Mouse (Mus musculus) CH12.LX (cell line): ENCODE results near the gene Slc13a2. TPM values are rescaled to one million over a fixed set of nuclear protein-coding genes. Genes with fewer than 3 reads are reported as not detected.

Experiments used
- DNase-seq: peaks from one replicate; pipeline ENCODE4 v3.0.0-alpha.2; 2013; ENCODE audit errors: extremely low read depth
- H3K27ac ChIP-seq: 2 replicates; pipeline ENCODE4 v1.5.1; 2012; ENCODE audit warnings: low read depth, mild to moderate bottlenecking, control low read depth, moderate library complexity; ENCODE audit not compliant: insufficient read depth
- H3K27me3 ChIP-seq: replicated peaks from 2 replicates; pipeline ENCODE3; 2012; ENCODE audit warnings: inconsistent platforms
- H3K36me3 ChIP-seq, 2 experiments: replicated peaks in 1 of 2; 2 replicates each; pipeline versions ENCODE3 to v1.6.1; 2012; ENCODE audit warnings: inconsistent platforms in 1 of 2, low read length in 1 of 2, mild to moderate bottlenecking in 1 of 2, mixed read lengths in 1 of 2, moderate library complexity in 1 of 2; ENCODE audit not compliant: control insufficient read depth in 1 of 2, insufficient read depth in 1 of 2
- H3K4me1 ChIP-seq, 2 experiments: 2 replicates each; pipeline ENCODE4 v1.6.1; 2012; ENCODE audit warnings: inconsistent platforms in 1 of 2, moderate library complexity in 1 of 2; ENCODE audit not compliant: insufficient read depth in 2 of 2, control insufficient read depth in 1 of 2
- H3K4me2 ChIP-seq: 2 replicates; pipeline ENCODE4 v1.6.1; 2012; ENCODE audit warnings: low read depth, mild to moderate bottlenecking, control low read depth; ENCODE audit not compliant: poor library complexity, insufficient read depth, severe bottlenecking
- H3K4me3 ChIP-seq, 3 experiments: fragments of 150-350 bp in 1 of 3; sonication (generic) in 1 of 3; replicated peaks in 1 of 3; 2 replicates each; pipeline versions ENCODE3 to v1.5.1; 2011 to 2012; ENCODE audit warnings: low read depth in 2 of 3, low read length in 2 of 3, mild to moderate bottlenecking in 2 of 3, moderate library complexity in 2 of 3, control low read depth in 1 of 3, improper control_type of control experiment in 1 of 3, inconsistent platforms in 1 of 3, mixed read lengths in 1 of 3; ENCODE audit not compliant: poor library complexity in 1 of 3
- H3K79me2 ChIP-seq: replicated peaks from 2 replicates; pipeline ENCODE4 v1.6.1; 2012; ENCODE audit warnings: mild to moderate bottlenecking, moderate library complexity; ENCODE audit not compliant: control insufficient read depth, poor library complexity, insufficient read depth, severe bottlenecking; ENCODE audit errors: extremely low read depth
- H3K9ac ChIP-seq: 2 replicates; pipeline ENCODE4 v1.6.1; 2012; ENCODE audit warnings: low read depth, mild to moderate bottlenecking, control low read depth, moderate library complexity; ENCODE audit not compliant: insufficient read depth
- H3K9me3 ChIP-seq: replicated peaks from 2 replicates; pipeline ENCODE3; 2012; ENCODE audit warnings: low read length, inconsistent platforms, mixed read lengths
- BHLHE40 ChIP-seq: IDR thresholded peaks from 2 replicates; pipeline ENCODE4 v1.6.1; 2011; ENCODE audit warnings: mild to moderate bottlenecking, low read depth, low read length, improper control_type of control experiment
- CHD1 ChIP-seq: IDR thresholded peaks from 2 replicates; pipeline ENCODE4 v1.6.1; 2012; ENCODE audit warnings: low read depth, low read length, improper control_type of control experiment, inconsistent platforms
- CHD2 ChIP-seq: IDR thresholded peaks from 2 replicates; pipeline ENCODE4 v1.6.1; 2011; ENCODE audit warnings: low read length, improper control_type of control experiment
- CTCF ChIP-seq, 2 experiments: IDR thresholded peaks in 1 of 2; conservative IDR thresholded peaks in 1 of 2; 2 replicates each; pipeline ENCODE4 v1.5.1; 2011 to 2012; ENCODE audit warnings: low read depth in 2 of 2, low read length in 2 of 2, improper control_type of control experiment in 1 of 2, inconsistent platforms in 1 of 2, mild to moderate bottlenecking in 1 of 2, moderate library complexity in 1 of 2
- E2F4 ChIP-seq: IDR thresholded peaks from 2 replicates; pipeline ENCODE4 v1.6.1; 2011; ENCODE audit warnings: low read depth, low read length, improper control_type of control experiment; ENCODE audit not compliant: insufficient replicate concordance
- ELF1 ChIP-seq: IDR thresholded peaks from 2 replicates; pipeline ENCODE4 v1.6.1; 2014; ENCODE audit warnings: low read depth, mild to moderate bottlenecking, inconsistent platforms, low read length, improper control_type of control experiment
- EP300 ChIP-seq: IDR thresholded peaks from 2 replicates; pipeline ENCODE4 v1.6.1; 2011; ENCODE audit warnings: low read length, improper control_type of control experiment
- ETS1 ChIP-seq: conservative IDR thresholded peaks from 2 replicates; pipeline ENCODE4 v1.6.1; 2012; ENCODE audit warnings: low read depth, mild to moderate bottlenecking, inconsistent platforms, low read length, improper control_type of control experiment, moderate library complexity
- GABPA ChIP-seq: IDR thresholded peaks from 2 replicates; pipeline ENCODE4 v1.6.1; 2012; ENCODE audit warnings: low read depth, low read length, improper control_type of control experiment, inconsistent platforms; ENCODE audit not compliant: insufficient replicate concordance
- HCFC1 ChIP-seq: IDR thresholded peaks from 2 replicates; pipeline ENCODE4 v1.6.1; 2012; ENCODE audit warnings: low read depth, mild to moderate bottlenecking, inconsistent platforms, low read length, improper control_type of control experiment
- IRF4 ChIP-seq: IDR thresholded peaks from 2 replicates; pipeline ENCODE4 v1.6.1; 2014; ENCODE audit warnings: low read depth, mild to moderate bottlenecking, inconsistent platforms, low read length, improper control_type of control experiment
- JUN ChIP-seq: IDR thresholded peaks from 2 replicates; pipeline ENCODE4 v1.6.1; 2011; ENCODE audit warnings: low read depth, mild to moderate bottlenecking, low read length, improper control_type of control experiment, moderate library complexity; ENCODE audit not compliant: insufficient read depth
- JUND ChIP-seq: conservative IDR thresholded peaks from 2 replicates; pipeline ENCODE4 v1.6.1; 2011; ENCODE audit warnings: low read depth, low read length, improper control_type of control experiment
- KAT2A ChIP-seq: IDR thresholded peaks from 2 replicates; pipeline ENCODE4 v1.6.1; 2012; ENCODE audit warnings: low read length, improper control_type of control experiment, inconsistent platforms; ENCODE audit not compliant: insufficient replicate concordance
- MAFK ChIP-seq: IDR thresholded peaks from 2 replicates; pipeline ENCODE4 v1.6.1; 2011; ENCODE audit warnings: low read length, improper control_type of control experiment; ENCODE audit not compliant: insufficient replicate concordance
- MAX ChIP-seq: IDR thresholded peaks from 2 replicates; pipeline ENCODE4 v1.6.1; 2011; ENCODE audit warnings: low read length, improper control_type of control experiment
- MAZ ChIP-seq: IDR thresholded peaks from 2 replicates; pipeline ENCODE4 v1.6.1; 2012; ENCODE audit warnings: low read depth, mild to moderate bottlenecking, inconsistent platforms, low read length, improper control_type of control experiment, moderate library complexity
- MEF2A ChIP-seq: IDR thresholded peaks from 2 replicates; pipeline ENCODE4 v1.6.1; 2014; ENCODE audit warnings: low read depth, mild to moderate bottlenecking, inconsistent platforms, low read length, improper control_type of control experiment, borderline replicate concordance
- MXI1 ChIP-seq: IDR thresholded peaks from 2 replicates; pipeline ENCODE4 v1.6.1; 2011; ENCODE audit warnings: mild to moderate bottlenecking, low read depth, low read length, improper control_type of control experiment
- MYC ChIP-seq: IDR thresholded peaks from 2 replicates; pipeline ENCODE4 v1.6.1; 2011; ENCODE audit warnings: low read depth, mild to moderate bottlenecking, improper control_type of control experiment, low read length
- NELFE ChIP-seq: IDR thresholded peaks from 2 replicates; pipeline ENCODE4 v1.6.1; 2011; ENCODE audit warnings: low read depth, low read length, improper control_type of control experiment
- NRF1 ChIP-seq: IDR thresholded peaks from 2 replicates; pipeline ENCODE4 v1.6.1; 2014; ENCODE audit warnings: low read depth, mild to moderate bottlenecking, inconsistent platforms, low read length, improper control_type of control experiment, moderate library complexity
- PAX5 ChIP-seq: IDR thresholded peaks from 2 replicates; pipeline ENCODE4 v1.6.1; 2012; ENCODE audit warnings: low read length, inconsistent platforms, mixed read lengths
- POLR2A ChIP-seq: IDR thresholded peaks from 2 replicates; pipeline ENCODE4 v1.6.1; 2011; ENCODE audit warnings: low read depth, mild to moderate bottlenecking, improper control_type of control experiment, low read length
- POLR2AphosphoS2 ChIP-seq: IDR thresholded peaks from 2 replicates; pipeline ENCODE4 v1.6.1; 2011; ENCODE audit warnings: low read depth, low read length, improper control_type of control experiment
- RAD21 ChIP-seq: IDR thresholded peaks from 2 replicates; pipeline ENCODE4 v1.6.1; 2011; ENCODE audit warnings: low read depth, mild to moderate bottlenecking, low read length, improper control_type of control experiment, moderate library complexity
- RCOR1 ChIP-seq: conservative IDR thresholded peaks from 2 replicates; pipeline ENCODE4 v1.6.1; 2012; ENCODE audit warnings: low read depth, mild to moderate bottlenecking, inconsistent platforms, low read length, improper control_type of control experiment
- SIN3A ChIP-seq: IDR thresholded peaks from 2 replicates; pipeline ENCODE4 v1.6.1; 2012; ENCODE audit warnings: low read length, improper control_type of control experiment, inconsistent platforms
- SMC3 ChIP-seq: IDR thresholded peaks from 2 replicates; pipeline ENCODE4 v1.6.1; 2011; ENCODE audit warnings: low read depth, low read length, improper control_type of control experiment
- TBP ChIP-seq: conservative IDR thresholded peaks from 2 replicates; pipeline ENCODE4 v1.6.1; 2011; ENCODE audit warnings: low read depth, low read length, improper control_type of control experiment
- TCF12 ChIP-seq: IDR thresholded peaks from 2 replicates; pipeline ENCODE4 v1.6.1; 2014; ENCODE audit warnings: low read depth, mild to moderate bottlenecking, inconsistent platforms, low read length, improper control_type of control experiment
- UBTF ChIP-seq: IDR thresholded peaks from 2 replicates; pipeline ENCODE4 v1.6.1; 2012; ENCODE audit warnings: low read depth, mild to moderate bottlenecking, inconsistent platforms, low read length, improper control_type of control experiment, moderate library complexity
- USF1 ChIP-seq: IDR thresholded peaks from 2 replicates; pipeline ENCODE4 v1.6.1; 2014; ENCODE audit warnings: low read depth, mild to moderate bottlenecking, inconsistent platforms, low read length, improper control_type of control experiment
- USF2 ChIP-seq: conservative IDR thresholded peaks from 2 replicates; pipeline ENCODE4 v1.6.1; 2011; ENCODE audit warnings: low read depth, low read length, improper control_type of control experiment
- ZC3H11A ChIP-seq: IDR thresholded peaks from 2 replicates; pipeline ENCODE4 v1.6.1; 2012; ENCODE audit warnings: low read depth, mild to moderate bottlenecking, inconsistent platforms, low read length, improper control_type of control experiment
- ZKSCAN1 ChIP-seq: IDR thresholded peaks from 2 replicates; pipeline ENCODE4 v1.6.1; 2012; ENCODE audit warnings: low read depth, inconsistent platforms, low read length, improper control_type of control experiment, borderline replicate concordance
- ZMIZ1 ChIP-seq: IDR thresholded peaks from 2 replicates; pipeline ENCODE4 v1.6.1; 2012; ENCODE audit warnings: low read depth, mild to moderate bottlenecking, inconsistent platforms, low read length, improper control_type of control experiment
- ZNF384 ChIP-seq: IDR thresholded peaks from 2 replicates; pipeline ENCODE4 v1.6.1; 2012; ENCODE audit warnings: low read depth, low read length, improper control_type of control experiment, inconsistent platforms
- dilution Hi-C: fragments of 300-500 bp; cut with MboI; formaldehyde crosslinking; loops from 2 replicates; pipeline ENCODE4 v1.14.3; 2020; ENCODE audit warnings: low sequenced_read_pairs; ENCODE audit not compliant: extremely low pct_unique_long_range_greater_than_20kb, extremely low pct_ligation_motif_present
- in situ Hi-C: fragments of 300-500 bp; cut with MboI; formaldehyde crosslinking; loops from 3 replicates; pipeline ENCODE4 v1.14.3; 2019; ENCODE audit warnings: low sequenced_read_pairs, low pct_ligation_motif_present, low pct_unique_long_range_greater_than_20kb, mixed read lengths
- polyA plus RNA-seq: library from polyadenylated mRNA; unstranded; fragments of >175 nt; gene quantifications from 2 replicates; pipeline ENCODE4 v1.2.1, GENCODE M21; 2012; ENCODE audit warnings: low read depth; ENCODE audit not compliant: insufficient read length
- total RNA-seq, 2 experiments: library from RNA; depleted of rRNA; stranded (reverse); fragments of 300-350 nt in 1 of 2; fragments of >200 nt in 1 of 2; gene quantifications; 2 replicates each; pipeline ENCODE4 v1.2.3; 2012 to 2014

Slc13a2 gene
- total and polyA plus RNA-seq, 3 experiments, result not detected

- no peak for TF ChIP-seq CTCF (conservative IDR thresholded peaks at IDR 0.05 in 1 of 2, IDR thresholded peaks at IDR 0.05 in 1 of 2; ENCODE audit: low read depth in 2 of 2, low read length in 2 of 2)
- TF ChIP-seq USF1, result no peak
- no peak; the same call in 1 of the 2 replicates for TF ChIP-seq IRF4
- TF ChIP-seq SIN3A, result no peak
- no peak for TF ChIP-seq EP300
- peak; percentile 84 for TF ChIP-seq TBP
- TF ChIP-seq MEF2A, result no peak
- no peak for TF ChIP-seq ZNF384
- TF ChIP-seq UBTF, result no peak
- TF ChIP-seq CHD1, result no peak
- TF ChIP-seq RCOR1, result no peak
- no peak for TF ChIP-seq KAT2A
- no peak for TF ChIP-seq MAFK
- TF ChIP-seq NELFE, result peak; percentile 63
- TF ChIP-seq ETS1, result no peak
- no peak for TF ChIP-seq JUN
- TF ChIP-seq E2F4, result no peak
- peak; percentile 92 for TF ChIP-seq NRF1
- no peak for TF ChIP-seq PAX5
- TF ChIP-seq MAZ, result no peak
- peak; percentile 79 for TF ChIP-seq POLR2A
- no peak for TF ChIP-seq SMC3
- TF ChIP-seq CHD2, result no peak
- 0 out of 2 replicates have a peak, but pooled peaks have one; percentile 31 for TF ChIP-seq MXI1
- TF ChIP-seq ZC3H11A, result no peak
- peak; percentile 78; the same call in 1 of the 2 replicates for TF ChIP-seq POLR2AphosphoS2
- no peak for TF ChIP-seq USF2
- TF ChIP-seq JUND, result no peak
- TF ChIP-seq GABPA, result no peak
- 0 out of 2 replicates have a peak, but pooled peaks have one; percentile 41 for TF ChIP-seq TCF12
- TF ChIP-seq HCFC1, result peak; percentile 58; the same call in 1 of the 2 replicates
- peak; percentile 31; the same call in 1 of the 2 replicates for TF ChIP-seq ZMIZ1
- TF ChIP-seq RAD21, result no peak
- no peak for TF ChIP-seq MAX
- TF ChIP-seq BHLHE40, result no peak; the same call in 1 of the 2 replicates
- TF ChIP-seq ELF1, result peak; percentile 40; the same call in 1 of the 2 replicates
- TF ChIP-seq ZKSCAN1, result no peak
- TF ChIP-seq MYC, result peak; percentile 23; the same call in 1 of the 2 replicates
- in situ Hi-C loops, result no loop called here
- Histone ChIP-seq H3K27me3 (peaks cover 23% of the 10 kb centered on the region), H3K4me1 (peaks cover 2 to 12% of the 10 kb centered on the region in 2 experiments; a peak in 3 of 4 replicates), H3K79me2 (no peaks in the 10 kb centered on the region), H3K9ac (peak overlapping the region; percentile 77), H3K36me3 (no peaks in the 10 kb centered on the region), H3K27ac (peak overlapping the region; percentile 66), H3K4me3 (peak overlapping the region; percentile 46 to 65 (median 54)), H3K4me2 (peak overlapping the region; percentile 53), H3K9me3 (no peaks in the 10 kb centered on the region)
- dilution Hi-C loops, result no loop called here
- peak; percentile 97 for DNase-seq
Measured at GRCm38 (mm10) chr11:78454276-78454675, 32.3 kb upstream of the Slc13a2 start.
